Mouse (Mus musculus) heart, embryonic 13.5 days (tissue): Measurements from ENCODE around the gene Tusc2. TPM values are rescaled to one million over a fixed set of nuclear protein-coding genes. Genes with fewer than 3 reads are reported as not detected.

ENCODE experiments used
- ATAC-seq: fragments of 200-750 bp; cut with Nextera tagmentation; 2 replicates; pipeline ENCODE4 v1.8.0; 2017; ENCODE audit warnings: moderate TSS enrichment; ENCODE audit not compliant: insufficient number of reproducible peaks, low FRiP score, low TSS enrichment; ENCODE audit errors: extremely low read depth
- H3K27ac ChIP-seq: fragments of 300-500 bp; sonication (generic); replicated peaks from 2 replicates; pipeline ENCODE4 v1.5.1; 2015; ENCODE audit warnings: moderate library complexity, mild to moderate bottlenecking, inconsistent platforms
- H3K27me3 ChIP-seq: fragments of 300-500 bp; sonication (generic); replicated peaks from 2 replicates; pipeline ENCODE4 v1.6.1; 2015; ENCODE audit warnings: mild to moderate bottlenecking, inconsistent platforms
- H3K36me3 ChIP-seq: fragments of 300-500 bp; sonication (generic); 2 replicates; pipeline ENCODE4 v1.6.1; 2015; ENCODE audit warnings: mild to moderate bottlenecking, inconsistent platforms
- H3K4me1 ChIP-seq: fragments of 300-500 bp; sonication (generic); 2 replicates; pipeline ENCODE4 v1.6.1; 2015; ENCODE audit warnings: inconsistent platforms
- H3K4me2 ChIP-seq: fragments of 300-500 bp; sonication (generic); 2 replicates; pipeline ENCODE4 v1.6.1; 2015; ENCODE audit warnings: inconsistent platforms, mild to moderate bottlenecking, moderate library complexity
- H3K4me3 ChIP-seq: fragments of 300-500 bp; sonication (generic); 2 replicates; pipeline ENCODE4 v1.5.1; 2015; ENCODE audit warnings: moderate library complexity, mild to moderate bottlenecking, inconsistent platforms
- H3K9ac ChIP-seq: fragments of 300-500 bp; sonication (generic); 2 replicates; pipeline ENCODE4 v1.6.1; 2015; ENCODE audit warnings: inconsistent platforms, mild to moderate bottlenecking, moderate library complexity
- H3K9me3 ChIP-seq: fragments of 300-500 bp; sonication (generic); 2 replicates; pipeline ENCODE4 v1.6.1; 2016; ENCODE audit warnings: inconsistent platforms
- WGBS: fragments of 180-500 bp; shearing (Covaris S2); methylation state at CpG from one replicate; pipeline ENCODE4 v1.1.7; 2015; ENCODE audit warnings: mixed read lengths; 5-methylcytosine and 5-hydroxymethylcytosine counted together
- polyA plus RNA-seq: library from polyadenylated mRNA; unstranded; fragments of >200 nt; fragmentation: Nextera tagmentation; extraction: Ambion mirVana; gene quantifications from 2 replicates; pipeline ENCODE4 v1.2.1, GENCODE M21; 2015

Gene Tusc2
- polyA plus RNA-seq, 1 experiment from 2014 or later: 44.5 TPM

GRCm38 (mm10) chr9:107545602-107546001, 17.5 kb upstream of the Tusc2 start:
- Histone ChIP-seq H3K4me3 (no peak overlapping the region), H3K9ac (no peak overlapping the region), H3K4me1 (peaks cover 33% of the 10 kb centered on the region), H3K27ac (no peak overlapping the region), H3K27me3 (peaks cover 33% of the 10 kb centered on the region), H3K36me3 (peaks cover 23% of the 10 kb centered on the region), H3K9me3 (no peaks in the 10 kb centered on the region), H3K4me2 (no peak overlapping the region)
- 8% methylated on average over 3 of the region's 3 CpGs for WGBS
- ATAC-seq: no peak

GRCm38 (mm10) chr9:107547026-107547425, 16.0 kb upstream of the Tusc2 start, which contains the start of gene Zmynd10:
Zmynd10 (plus strand) TSS chr9:107547298.
- Histone ChIP-seq H3K27me3 (peaks cover 39% of the 10 kb centered on the region), H3K4me1 (peaks cover 38% of the 10 kb centered on the region), H3K4me3 (peak within 1 kb of the TSS; percentile 20), H3K9ac (peak within 1 kb of the TSS; percentile 63), H3K27ac (0 out of 2 replicates have a peak within 1 kb of the TSS, but pooled peaks have one; percentile 12), H3K36me3 (peaks cover 23% of the 10 kb centered on the region), H3K4me2 (peak within 1 kb of the TSS; percentile 61), H3K9me3 (no peaks in the 10 kb centered on the region)
- WGBS: 5% methylated on average over 20 of the region's 20 CpGs
- ATAC-seq: no peak

- H3K9ac ChIP-seq: no peak overlapping the region
- no peak overlapping the region for H3K4me2 ChIP-seq
- no peak overlapping the region for H3K4me3 ChIP-seq
- H3K9me3 ChIP-seq: no peaks in the 10 kb centered on the region
- no peak for ATAC-seq
- peaks cover 45% of the 10 kb centered on the region for H3K27me3 ChIP-seq
- H3K4me1 ChIP-seq: peaks cover 39% of the 10 kb centered on the region
- H3K36me3 ChIP-seq: peaks cover 23% of the 10 kb centered on the region
- 74% methylated on average over 5 of the region's 5 CpGs for WGBS
- no peak overlapping the region for H3K27ac ChIP-seq
Observed at GRCm38 (mm10) chr9:107547957-107548356, 15.1 kb upstream of the Tusc2 start.

- no peak overlapping the region for H3K9ac ChIP-seq
- H3K4me3 ChIP-seq: no peak overlapping the region
- peaks cover 46% of the 10 kb centered on the region for H3K4me1 ChIP-seq
- H3K9me3 ChIP-seq: no peaks in the 10 kb centered on the region
- H3K27me3 ChIP-seq: peaks cover 46% of the 10 kb centered on the region
- H3K4me2 ChIP-seq: no peak overlapping the region
- H3K27ac ChIP-seq: no peak overlapping the region
- H3K36me3 ChIP-seq: peaks cover 17% of the 10 kb centered on the region
- WGBS: 82% methylated on average over 10 of the region's 10 CpGs
- ATAC-seq: no peak
Observed at GRCm38 (mm10) chr9:107548820-107549219, 14.2 kb upstream of the Tusc2 start.

GRCm38 (mm10) chr9:107549297-107550074, 13.6 kb upstream of the Tusc2 start:
- Histone ChIP-seq H3K9me3 (no peaks in the 10 kb centered on the region), H3K36me3 (peaks cover 10% of the 10 kb centered on the region), H3K9ac (no peak overlapping the region), H3K4me1 (peaks cover 48% of the 10 kb centered on the region), H3K27ac (no peak overlapping the region), H3K4me3 (no peak overlapping the region), H3K27me3 (peaks cover 46% of the 10 kb centered on the region), H3K4me2 (no peak overlapping the region)
- 80% methylated on average over 20 of the region's 20 CpGs for WGBS
- ATAC-seq: no peak

GRCm38 (mm10) chr9:107550491-107551116, 12.5 kb upstream of the Tusc2 start:
- Histone ChIP-seq H3K27ac (peak overlapping the region; percentile 51; the same call in 1 of the 2 replicates), H3K36me3 (no peaks in the 10 kb centered on the region), H3K9ac (peak overlapping the region; percentile 83), H3K27me3 (peaks cover 46% of the 10 kb centered on the region), H3K4me3 (peak overlapping the region; percentile 58), H3K4me1 (peaks cover 50% of the 10 kb centered on the region), H3K4me2 (peak overlapping the region; percentile 96), H3K9me3 (no peaks in the 10 kb centered on the region)
- no peak for ATAC-seq
- WGBS: 35% methylated on average over 23 of the region's 23 CpGs

GRCm38 (mm10) chr9:107551117-107551889, 11.8 kb upstream of the Tusc2 start, which contains the start of gene Rassf1:
Rassf1 (plus strand) TSS chr9:107551555.
- H3K36me3 ChIP-seq: no peaks in the 10 kb centered on the region
- peaks cover 57% of the 10 kb centered on the region for H3K4me1 ChIP-seq
- peak within 1 kb of the TSS; percentile 51 for H3K27ac ChIP-seq
- H3K4me3 ChIP-seq: peak within 1 kb of the TSS; percentile 58
- peak within 1 kb of the TSS; percentile 83 for H3K9ac ChIP-seq
- WGBS: 1% methylated on average over 62 of the region's 63 CpGs
- ATAC-seq: 0 out of 2 replicates have a peak, but pooled peaks have one; percentile 0
- peak within 1 kb of the TSS; percentile 96 for H3K4me2 ChIP-seq
- peaks cover 46% of the 10 kb centered on the region for H3K27me3 ChIP-seq
- no peaks in the 10 kb centered on the region for H3K9me3 ChIP-seq

GRCm38 (mm10) chr9:107551890-107552355, 11.1 kb upstream of the Tusc2 start:
- WGBS: 16% methylated on average over 8 of the region's 8 CpGs
- H3K4me3 ChIP-seq: peak overlapping the region; percentile 58
- H3K4me2 ChIP-seq: peak overlapping the region; percentile 96
- H3K27ac ChIP-seq: peak overlapping the region; percentile 51
- H3K9me3 ChIP-seq: no peaks in the 10 kb centered on the region
- ATAC-seq: no peak
- H3K27me3 ChIP-seq: peaks cover 46% of the 10 kb centered on the region
- H3K4me1 ChIP-seq: peaks cover 58% of the 10 kb centered on the region
- H3K9ac ChIP-seq: peak overlapping the region; percentile 83
- H3K36me3 ChIP-seq: peaks cover 6% of the 10 kb centered on the region

- 77% methylated on average over 5 of the region's 5 CpGs for WGBS
Observed at GRCm38 (mm10) chr9:107552690-107553393, 10.2 kb upstream of the Tusc2 start.

GRCm38 (mm10) chr9:107553541-107554318, 9.3 kb upstream of the Tusc2 start:
- Histone ChIP-seq H3K9ac (peak overlapping the region; percentile 88), H3K27ac (peak overlapping the region; percentile 99), H3K4me2 (peak overlapping the region; percentile 96), H3K27me3 (peaks cover 32% of the 10 kb centered on the region), H3K4me1 (peaks cover 56% of the 10 kb centered on the region), H3K9me3 (no peaks in the 10 kb centered on the region), H3K36me3 (peaks cover 24% of the 10 kb centered on the region), H3K4me3 (peak overlapping the region; percentile 86)
- WGBS: 8% methylated on average over 37 of the region's 37 CpGs
- peak; percentile 17; the same call in 1 of the 2 replicates for ATAC-seq

More at GRCm38 (mm10) chr9:107552690-107553393, 10.2 kb upstream of the Tusc2 start:
- Histone ChIP-seq H3K4me2 (peak overlapping the region; percentile 96), H3K4me3 (peak overlapping the region; percentile 86), H3K4me1 (peaks cover 56% of the 10 kb centered on the region), H3K9me3 (no peaks in the 10 kb centered on the region), H3K36me3 (peaks cover 15% of the 10 kb centered on the region), H3K9ac (peak overlapping the region; percentile 88), H3K27me3 (peaks cover 41% of the 10 kb centered on the region), H3K27ac (no peak overlapping the region)
- no peak for ATAC-seq
